Mouse (Mus musculus): ENCODE results near the gene Psen2. TPM values are rescaled to one million over a fixed set of nuclear protein-coding genes. Genes with fewer than 3 reads are reported as not detected.
A peak's percentile ranks its signal among the peaks of the same experiment; 100 is the strongest.

The Psen2 gene
- polyA plus RNA-seq, 1 experiment = 93.6 TPM

- H3K36me3 ChIP-seq (ENCODE audit: control insufficient read depth, insufficient read depth, low read length) = no peaks in the 10 kb centered on the region
- DNase-seq (ENCODE audit: low read depth in 1 of 2, low spot score in 2 of 2) = no peak
- 88% methylated on average over 9 of the region's 9 CpGs for WGBS
- TF ChIP-seq POLR2A (IDR thresholded peaks at IDR 0.05; ENCODE audit: low read depth, low read length) = no peak
- no peak for TF ChIP-seq CTCF (IDR thresholded peaks at IDR 0.05; ENCODE audit: extremely low read depth, insufficient read depth, insufficient read length, insufficient replicate concordance)
- no peak overlapping the region for H3K4me3 ChIP-seq (ENCODE audit: extremely low read depth, insufficient read depth, insufficient read length)
- H3K27me3 ChIP-seq (ENCODE audit: control insufficient read depth, insufficient read depth, low read length) = no peaks in the 10 kb centered on the region
- peaks cover 4% of the 10 kb centered on the region; the same call in 1 of the 2 replicates for H3K4me1 ChIP-seq (ENCODE audit: control insufficient read depth, insufficient read depth, insufficient read length)
- H3K27ac ChIP-seq (ENCODE audit: insufficient read depth, low read length) = no peak overlapping the region
Measured at GRCm38 (mm10) chr1:180277563-180277962, 14.3 kb upstream of the Psen2 start.

GRCm38 (mm10) chr1:180274725-180275308 lies 11.6 kb upstream of the Psen2 start:
- H3K4me1 ChIP-seq (ENCODE audit: control insufficient read depth, insufficient read depth, insufficient read length) = 0 out of 2 replicates have a peak, but pooled peaks cover 2% of the 10 kb centered on the region
- H3K27me3 ChIP-seq (ENCODE audit: control insufficient read depth, insufficient read depth, low read length) = no peaks in the 10 kb centered on the region
- WGBS = 91% methylated on average over 10 of the region's 10 CpGs
- H3K27ac ChIP-seq (ENCODE audit: insufficient read depth, low read length) = no peak overlapping the region
- no peak for TF ChIP-seq CTCF (IDR thresholded peaks at IDR 0.05; ENCODE audit: extremely low read depth, insufficient read depth, insufficient read length, insufficient replicate concordance)
- TF ChIP-seq POLR2A (IDR thresholded peaks at IDR 0.05; ENCODE audit: low read depth, low read length) = no peak
- H3K36me3 ChIP-seq (ENCODE audit: control insufficient read depth, insufficient read depth, low read length) = no peaks in the 10 kb centered on the region
- no peak for DNase-seq (ENCODE audit: low read depth in 1 of 2, low spot score in 2 of 2)
- no peak overlapping the region for H3K4me3 ChIP-seq (ENCODE audit: extremely low read depth, insufficient read depth, insufficient read length)

- Histone ChIP-seq H3K4me3 (ENCODE audit: extremely low read depth, insufficient read depth, insufficient read length) (no peak overlapping the region), H3K27me3 (ENCODE audit: control insufficient read depth, insufficient read depth, low read length) (no peaks in the 10 kb centered on the region), H3K4me1 (ENCODE audit: control insufficient read depth, insufficient read depth, insufficient read length) (peaks cover 2% of the 10 kb centered on the region; the same call in 1 of the 2 replicates), H3K36me3 (ENCODE audit: control insufficient read depth, insufficient read depth, low read length) (no peaks in the 10 kb centered on the region), H3K27ac (ENCODE audit: insufficient read depth, low read length) (no peak overlapping the region)
- 86% methylated on average over 2 of the region's 2 CpGs for WGBS
- DNase-seq (ENCODE audit: low read depth in 1 of 2, low spot score in 2 of 2) = no peak
- TF ChIP-seq POLR2A (IDR thresholded peaks at IDR 0.05; ENCODE audit: low read depth, low read length) (no peak), CTCF (IDR thresholded peaks at IDR 0.05; ENCODE audit: extremely low read depth, insufficient read depth, insufficient read length, insufficient replicate concordance) (no peak)
Measured at GRCm38 (mm10) chr1:180269033-180269432, 5.8 kb upstream of the Psen2 start.

GRCm38 (mm10) chr1:180268249-180269031 lies 5.2 kb upstream of the Psen2 start:
- H3K36me3 ChIP-seq (ENCODE audit: control insufficient read depth, insufficient read depth, low read length) = no peaks in the 10 kb centered on the region
- H3K27ac ChIP-seq (ENCODE audit: insufficient read depth, low read length) = no peak overlapping the region
- DNase-seq (ENCODE audit: low read depth in 1 of 2, low spot score in 2 of 2) = peak; percentile 72 to 82
- H3K4me1 ChIP-seq (ENCODE audit: control insufficient read depth, insufficient read depth, insufficient read length) = peaks cover 2% of the 10 kb centered on the region; the same call in 1 of the 2 replicates
- no peaks in the 10 kb centered on the region for H3K27me3 ChIP-seq (ENCODE audit: control insufficient read depth, insufficient read depth, low read length)
- no peak overlapping the region for H3K4me3 ChIP-seq (ENCODE audit: extremely low read depth, insufficient read depth, insufficient read length)
- 20% methylated on average over 12 of the region's 12 CpGs for WGBS
- TF ChIP-seq CTCF (IDR thresholded peaks at IDR 0.05; ENCODE audit: extremely low read depth, insufficient read depth, insufficient read length, insufficient replicate concordance) (peak; percentile 99), POLR2A (IDR thresholded peaks at IDR 0.05; ENCODE audit: low read depth, low read length) (no peak)

DNA sequence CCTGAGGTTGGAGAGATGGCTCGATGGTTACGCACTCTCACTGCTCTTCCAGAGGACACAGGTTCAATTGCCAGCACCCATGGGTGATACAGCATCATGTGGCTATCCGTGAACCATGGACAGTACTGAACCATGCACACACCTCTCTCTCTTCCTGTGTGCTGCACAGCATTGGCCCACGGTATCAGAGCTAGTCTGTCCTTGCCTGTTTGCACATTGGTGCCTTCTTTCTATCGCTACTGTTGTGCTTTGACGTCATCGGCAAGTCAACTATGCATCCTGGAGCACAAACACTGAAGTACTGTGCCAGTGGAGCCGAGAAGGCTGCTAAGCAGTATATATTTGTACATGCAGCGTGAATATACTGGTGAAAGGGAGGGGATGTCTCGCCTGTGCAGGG lies 3.9 kb upstream of the Psen2 start:
- no peak for TF ChIP-seq POLR2A (IDR thresholded peaks at IDR 0.05; ENCODE audit: low read depth, low read length)
- TF ChIP-seq CTCF (IDR thresholded peaks at IDR 0.05; ENCODE audit: extremely low read depth, insufficient read depth, insufficient read length, insufficient replicate concordance) = no peak
- Histone ChIP-seq H3K27ac (ENCODE audit: insufficient read depth, low read length) (no peak overlapping the region), H3K36me3 (ENCODE audit: control insufficient read depth, insufficient read depth, low read length) (no peaks in the 10 kb centered on the region), H3K4me3 (ENCODE audit: extremely low read depth, insufficient read depth, insufficient read length) (no peak overlapping the region), H3K4me1 (ENCODE audit: control insufficient read depth, insufficient read depth, insufficient read length) (peaks cover 2% of the 10 kb centered on the region; the same call in 1 of the 2 replicates), H3K27me3 (ENCODE audit: control insufficient read depth, insufficient read depth, low read length) (no peaks in the 10 kb centered on the region)
- 85% methylated on average over 10 of the region's 10 CpGs for WGBS
- DNase-seq (ENCODE audit: low read depth in 1 of 2, low spot score in 2 of 2) = no peak

DNA sequence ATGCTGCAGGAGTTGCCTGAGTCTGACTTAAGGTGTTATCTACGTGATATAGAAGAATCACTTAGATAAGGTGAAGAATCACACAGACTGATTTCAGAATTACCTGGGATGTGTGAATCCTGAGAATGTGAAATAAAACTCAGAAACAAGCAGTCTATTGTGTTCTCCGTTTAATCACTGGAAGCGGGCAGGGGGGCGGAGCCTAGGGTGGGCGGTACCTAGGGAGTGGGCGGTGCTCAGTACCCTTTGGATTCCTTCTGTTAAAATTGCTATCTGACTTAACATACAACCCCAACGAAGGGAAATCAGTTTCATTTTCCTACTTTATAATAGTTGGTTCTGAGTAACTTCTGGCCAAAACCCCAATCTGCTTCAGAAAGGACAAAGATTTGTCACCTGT lies 2.2 kb upstream of the Psen2 start:
- peaks cover 2% of the 10 kb centered on the region; the same call in 1 of the 2 replicates for H3K4me1 ChIP-seq (ENCODE audit: control insufficient read depth, insufficient read depth, insufficient read length)
- no peaks in the 10 kb centered on the region for H3K27me3 ChIP-seq (ENCODE audit: control insufficient read depth, insufficient read depth, low read length)
- peak in 1 of 2 experiments; percentile 40 for DNase-seq (ENCODE audit: low read depth in 1 of 2, low spot score in 2 of 2)
- H3K36me3 ChIP-seq (ENCODE audit: control insufficient read depth, insufficient read depth, low read length) = no peaks in the 10 kb centered on the region
- WGBS = 19% methylated on average over 7 of the region's 7 CpGs
- H3K27ac ChIP-seq (ENCODE audit: insufficient read depth, low read length) = no peak overlapping the region
- no peak overlapping the region; the same call in 1 of the 2 replicates for H3K4me3 ChIP-seq (ENCODE audit: extremely low read depth, insufficient read depth, insufficient read length)
- TF ChIP-seq CTCF (IDR thresholded peaks at IDR 0.05; ENCODE audit: extremely low read depth, insufficient read depth, insufficient read length, insufficient replicate concordance) (no peak), POLR2A (IDR thresholded peaks at IDR 0.05; ENCODE audit: low read depth, low read length) (no peak)

Measured in spleen, adult 2 months (tissue).